Mouse (Mus musculus): Measurements from ENCODE around the gene Sec61a1. TPM values are rescaled to one million over a fixed set of nuclear protein-coding genes. Genes with fewer than 3 reads are reported as not detected.

Sec61a1 gene
- total RNA-seq, 4 experiments from 2014 or later, result 83.9 to 94.2 (median 87.0) TPM

Other genes with a start within 250 kb of the Sec61a1 start
- gene Eefsec, start 72.4 kb downstream of the Sec61a1 start, total RNA-seq (2022), result 10 to 100 TPM; 21.4 to 28.7 (median 24.2) TPM
- 10 to 100 TPM; 36.8 to 40.2 (median 39.1) TPM for gene Ruvbl1, start 53.5 kb downstream of the Sec61a1 start, total RNA-seq (2022)
- gene Kbtbd12, start 119.0 kb upstream of the Sec61a1 start, total RNA-seq (2022), result under 1 TPM in 3 of 4 experiments, not detected in 1; 0.21 to 0.36 (median 0.25) TPM
- 100 to 1,000 TPM; 162 to 167 (median 167) TPM for gene Mgll, start 205.5 kb upstream of the Sec61a1 start, total RNA-seq (2022)

Data from layer of hippocampus, adult 8-10 months (tissue).